Mouse (Mus musculus): ENCODE measurements around the gene Lrrc10b.

Lrrc10b gene

DNA sequence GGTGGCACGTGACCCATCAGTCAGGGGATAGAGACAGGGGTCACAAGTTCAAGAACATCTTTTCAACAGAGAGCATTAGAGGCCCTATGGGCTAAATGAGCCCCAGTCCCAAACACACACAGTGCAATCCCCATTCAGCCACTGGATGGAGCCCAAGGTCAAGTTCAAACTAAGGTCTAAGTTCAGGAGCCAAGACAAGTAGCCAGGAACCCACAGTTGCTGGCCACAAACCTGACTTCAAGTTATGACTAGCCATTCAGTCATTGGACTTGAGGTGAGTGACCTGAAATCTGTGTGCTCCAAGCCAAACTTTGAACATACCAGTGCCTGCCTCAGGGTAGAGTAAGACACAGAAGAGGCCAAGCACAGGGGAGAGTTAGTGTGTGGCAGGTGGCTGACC lies 19.8 kb downstream of the Lrrc10b start:
- DNase-seq, result no peak

DNA sequence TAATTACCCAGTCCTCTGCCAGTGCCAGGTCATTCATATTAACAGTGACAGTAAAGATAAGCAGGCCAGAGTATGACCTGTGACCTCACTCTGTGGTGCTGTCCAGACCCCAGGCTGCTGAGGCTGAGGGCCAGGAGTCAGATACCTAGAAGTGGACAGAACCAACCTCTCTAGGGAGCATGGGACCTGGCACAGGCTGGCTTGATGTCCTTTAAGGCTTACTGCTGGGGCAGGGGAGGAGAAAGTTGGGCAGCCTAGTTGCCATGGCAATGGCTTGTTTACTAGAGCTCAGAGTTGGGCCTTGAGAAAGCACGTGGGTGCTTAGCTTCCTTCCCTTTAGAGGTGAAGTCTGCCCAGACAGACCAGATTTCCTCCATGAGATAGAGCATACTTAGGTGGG lies 20.5 kb downstream of the Lrrc10b start:
- no peak for DNase-seq

DNA sequence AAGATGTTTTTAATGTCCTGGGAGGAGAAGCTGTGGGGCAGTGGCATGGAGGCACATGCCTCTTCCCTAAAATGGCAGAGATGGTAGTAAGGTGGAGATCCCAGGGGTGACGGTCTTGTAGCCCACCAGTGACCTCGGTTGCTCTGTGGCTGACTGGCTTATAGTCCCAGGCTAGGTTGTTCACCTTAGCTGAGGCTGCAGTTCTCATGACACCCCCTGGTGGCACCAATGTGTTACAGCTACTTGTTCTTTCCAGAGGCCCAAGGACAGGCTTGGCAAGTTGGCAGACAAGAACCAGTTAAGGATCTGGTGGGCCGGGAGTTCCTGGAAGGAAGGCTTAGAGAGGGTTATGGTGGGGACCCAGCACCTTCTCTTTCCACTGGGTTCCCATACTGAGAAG lies 21.4 kb downstream of the Lrrc10b start:
- DNase-seq, result peak; percentile 67

DNA sequence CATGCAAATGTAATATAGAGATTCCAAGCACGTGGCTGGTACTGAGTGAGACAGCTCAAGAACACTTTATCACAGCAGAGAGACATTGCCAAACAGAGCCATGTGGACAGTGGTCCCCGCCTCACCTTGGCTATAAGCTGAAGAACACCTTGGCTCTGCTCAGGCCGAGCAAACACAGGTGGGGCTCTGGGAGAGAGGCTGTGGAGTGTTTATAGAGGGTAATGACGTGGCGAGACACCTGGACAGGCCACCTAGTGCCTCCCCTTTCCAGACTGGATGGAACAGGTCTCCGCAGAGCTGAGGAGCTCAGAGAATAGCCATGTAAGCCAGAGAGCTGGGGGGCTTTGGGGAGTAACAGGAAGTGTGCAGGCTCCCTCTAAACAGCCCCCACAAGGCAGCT lies 22.3 kb downstream of the Lrrc10b start:
- no peak for DNase-seq

DNA sequence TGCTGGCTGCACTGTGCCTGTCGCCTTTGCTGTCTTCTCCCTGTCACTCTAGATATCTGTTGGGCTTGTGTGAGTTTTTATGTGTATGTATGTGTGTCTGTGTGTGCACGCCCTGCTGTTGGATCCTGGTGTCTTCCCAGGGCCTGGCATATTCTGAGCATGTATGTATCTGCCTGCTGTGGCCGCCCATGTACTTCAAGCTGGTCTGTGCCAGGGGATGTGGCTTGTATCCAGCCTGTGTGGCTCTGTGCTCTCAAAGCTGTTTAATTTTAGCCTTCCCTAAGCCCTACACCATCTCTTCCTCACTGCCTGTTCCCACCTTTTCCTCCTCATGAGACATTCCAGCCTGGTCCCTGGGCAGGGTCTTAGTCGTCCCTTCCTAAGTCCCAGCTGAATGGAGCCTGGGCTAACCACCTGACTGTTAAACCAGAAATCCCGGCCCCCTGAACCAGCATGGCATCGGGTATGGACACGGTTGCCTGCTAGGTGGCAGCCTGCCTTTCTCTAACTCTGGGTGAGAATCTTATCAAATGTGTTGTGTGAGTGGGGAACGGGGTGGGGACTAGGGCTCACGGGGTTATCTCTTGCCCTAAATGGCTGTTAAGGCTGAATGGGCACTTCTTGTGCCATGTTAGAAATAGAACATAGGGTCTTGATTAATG lies 23.3 kb downstream of the Lrrc10b start:
- peak; percentile 77 for DNase-seq

DNA sequence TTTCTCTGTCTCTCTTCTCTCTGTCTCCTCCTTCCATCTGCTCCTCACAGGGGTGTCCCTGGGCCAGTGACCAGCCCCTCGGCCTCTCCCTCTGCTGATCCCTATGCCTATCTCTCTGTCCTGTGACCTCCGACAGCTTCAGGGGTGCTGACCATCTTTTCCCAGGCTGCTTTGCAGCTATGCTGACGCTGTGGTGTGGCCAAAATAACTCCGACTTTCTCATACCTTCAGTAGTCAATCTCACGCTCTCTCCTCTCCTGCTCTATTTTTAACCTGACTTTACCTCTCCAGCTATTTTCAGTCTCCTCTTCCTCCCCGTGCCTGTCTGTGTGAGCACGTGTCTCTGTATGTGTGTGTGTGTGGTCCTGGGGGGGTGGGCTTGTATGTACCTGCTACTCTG lies 24.0 kb downstream of the Lrrc10b start:
- no peak for DNase-seq

DNA sequence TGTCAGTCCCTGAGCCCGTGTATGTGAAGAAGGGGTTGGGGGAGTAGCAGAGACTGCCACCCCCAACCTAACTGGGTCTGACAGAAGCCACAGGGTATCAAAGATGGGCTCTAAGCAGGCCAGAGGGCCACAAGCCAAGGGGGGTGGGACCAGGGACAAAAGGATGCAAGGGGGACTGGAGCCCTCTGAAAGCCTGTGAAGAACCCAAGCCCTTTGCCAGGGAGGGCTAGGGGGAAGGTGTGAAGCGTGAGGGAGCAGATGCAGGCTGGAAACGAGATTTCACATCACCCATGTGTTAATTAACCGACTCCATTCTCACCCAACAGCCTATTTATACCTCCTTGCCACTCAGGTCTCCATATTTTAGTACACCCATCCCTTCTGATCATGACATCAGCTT lies 25.4 kb downstream of the Lrrc10b start:
- no peak for DNase-seq

DNA sequence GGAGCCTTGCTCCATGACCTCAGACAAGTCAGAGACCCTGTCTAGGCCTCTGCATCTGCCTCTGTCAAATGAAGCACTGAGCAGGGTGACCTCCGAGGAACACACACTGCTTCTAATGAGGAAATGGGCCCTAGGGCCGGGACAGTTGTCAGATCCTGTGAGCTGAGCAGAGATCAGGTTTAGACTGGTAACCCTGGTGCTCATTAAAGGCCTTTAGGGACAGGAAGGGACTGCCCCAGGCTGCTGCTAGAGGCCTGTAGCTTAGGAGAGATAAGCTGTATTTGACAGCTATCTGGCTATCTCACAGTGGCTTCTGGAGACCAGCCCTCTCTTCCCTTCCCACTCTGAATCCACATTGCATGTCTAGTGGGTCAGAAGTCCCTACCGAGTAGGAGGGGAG lies 25.9 kb downstream of the Lrrc10b start:
- DNase-seq, result no peak

DNA sequence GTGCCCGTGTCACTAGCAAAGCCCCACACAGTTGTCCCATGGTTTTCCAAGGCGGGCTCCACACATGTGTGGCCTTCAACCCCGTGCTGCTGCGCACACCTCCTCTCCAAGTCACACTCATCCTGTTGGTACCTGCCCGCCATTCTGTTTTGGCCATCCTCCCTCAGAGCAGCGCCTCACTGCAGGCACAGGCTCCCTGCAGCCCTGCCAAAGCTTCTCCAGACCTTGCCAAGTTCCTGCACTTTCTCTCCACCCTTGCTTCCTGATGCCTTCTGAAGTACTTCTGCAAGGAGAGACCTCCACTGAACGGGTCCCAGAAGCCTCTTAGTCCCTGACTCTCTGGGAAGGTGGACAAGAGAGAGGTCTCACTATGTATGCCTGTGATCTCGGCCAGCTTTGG lies 27.9 kb downstream of the Lrrc10b start:
- DNase-seq, result no peak

DNA sequence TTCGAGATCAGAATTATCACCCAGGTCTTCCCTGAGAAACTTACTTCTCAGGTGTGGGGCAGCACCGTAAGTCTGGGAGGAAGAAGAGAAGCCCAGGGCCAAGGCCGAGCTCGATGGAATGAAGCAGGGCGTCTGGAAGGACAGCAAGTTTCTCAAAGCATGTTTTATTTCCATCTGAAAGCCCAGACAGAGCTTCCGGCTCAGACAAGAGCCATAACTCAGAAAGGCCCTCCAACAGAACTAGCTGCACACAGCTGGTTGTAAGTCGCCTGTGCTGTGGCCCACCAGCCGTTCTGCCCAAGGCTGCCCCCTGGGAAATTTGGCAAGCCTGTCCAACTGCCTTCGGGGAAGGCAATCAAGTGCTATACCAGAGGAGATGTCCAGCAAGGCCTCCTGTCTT lies 29.8 kb downstream of the Lrrc10b start:
- no peak for DNase-seq

DNA sequence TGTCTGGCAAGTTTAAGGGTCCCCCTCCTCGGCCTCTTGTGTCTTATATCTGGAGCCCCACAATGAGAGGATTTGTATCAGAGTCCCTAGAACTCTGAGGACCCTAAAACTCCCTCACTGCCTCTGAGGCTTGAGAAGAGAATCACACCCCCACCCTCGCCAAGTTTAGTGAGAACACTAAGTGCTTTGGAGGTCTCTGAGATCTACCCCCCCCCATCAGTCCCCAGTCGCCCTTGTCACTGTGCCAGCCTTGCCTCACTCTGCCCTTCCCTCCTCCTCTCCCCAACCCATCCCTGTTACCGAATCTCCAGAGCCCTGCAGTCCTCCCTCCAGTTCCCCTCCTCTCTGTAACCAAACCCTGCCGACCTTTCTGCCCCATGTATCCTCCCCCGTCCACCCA lies 30.5 kb downstream of the Lrrc10b start:
- no peak for DNase-seq

DNA sequence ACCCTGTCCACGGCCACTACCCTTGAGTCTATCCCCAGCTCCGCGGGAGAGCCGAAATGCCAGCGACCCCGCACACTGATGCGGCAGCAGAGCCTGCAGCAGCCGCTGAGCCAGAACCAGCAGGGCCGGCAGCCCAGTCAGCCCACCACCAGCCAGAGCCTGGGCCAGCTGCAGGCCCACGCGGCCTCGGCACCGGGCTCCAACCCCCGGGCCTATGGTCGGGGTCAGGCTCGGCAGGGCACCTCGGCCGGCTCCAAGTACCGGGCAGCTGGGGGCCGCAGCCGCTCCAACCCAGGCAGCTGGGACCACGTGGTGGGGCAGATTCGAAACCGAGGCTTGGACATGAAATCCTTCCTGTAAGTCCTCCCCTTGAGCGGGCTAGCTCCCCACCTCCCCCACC lies 31.0 kb downstream of the Lrrc10b start:
- DNase-seq, result no peak

DNA sequence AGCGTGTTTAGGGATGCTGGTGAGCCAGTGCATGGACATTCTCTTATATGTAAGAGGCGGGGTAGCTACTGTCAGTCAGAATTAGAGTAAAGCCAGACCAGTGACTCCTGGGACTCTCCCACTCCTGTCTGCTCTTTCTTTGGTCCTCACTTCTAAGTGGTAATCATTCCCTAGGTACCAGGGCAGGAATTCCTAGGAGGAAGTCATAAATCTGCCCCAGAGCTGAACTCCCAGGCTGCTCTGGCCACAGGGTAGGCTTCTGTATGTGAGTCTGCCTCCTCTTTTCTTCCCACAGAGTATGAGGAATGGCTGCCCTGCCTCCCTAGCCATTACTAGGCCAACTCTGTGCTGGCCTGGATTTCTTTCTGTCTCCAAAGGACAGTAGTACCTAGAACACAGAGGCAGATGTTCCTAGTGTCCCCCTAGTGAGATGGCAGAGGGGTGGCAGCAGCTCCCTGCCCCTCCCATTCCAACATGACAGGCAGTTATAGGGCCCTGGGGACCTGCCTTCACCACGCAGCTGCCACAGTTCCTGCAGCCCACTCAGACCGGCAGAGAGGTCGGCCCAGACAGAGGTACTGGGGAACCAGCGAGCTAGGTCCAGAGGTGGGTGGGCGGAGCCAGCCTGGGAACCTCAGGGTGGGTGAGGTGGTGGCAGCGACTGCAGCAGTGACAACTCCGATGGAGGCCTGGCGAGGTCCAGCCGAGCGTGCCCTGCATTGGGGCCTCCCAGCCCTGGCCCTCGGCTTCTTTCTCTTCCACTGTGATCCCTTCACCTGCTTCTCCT lies 31.6 kb downstream of the Lrrc10b start:
- no peak for DNase-seq

DNA sequence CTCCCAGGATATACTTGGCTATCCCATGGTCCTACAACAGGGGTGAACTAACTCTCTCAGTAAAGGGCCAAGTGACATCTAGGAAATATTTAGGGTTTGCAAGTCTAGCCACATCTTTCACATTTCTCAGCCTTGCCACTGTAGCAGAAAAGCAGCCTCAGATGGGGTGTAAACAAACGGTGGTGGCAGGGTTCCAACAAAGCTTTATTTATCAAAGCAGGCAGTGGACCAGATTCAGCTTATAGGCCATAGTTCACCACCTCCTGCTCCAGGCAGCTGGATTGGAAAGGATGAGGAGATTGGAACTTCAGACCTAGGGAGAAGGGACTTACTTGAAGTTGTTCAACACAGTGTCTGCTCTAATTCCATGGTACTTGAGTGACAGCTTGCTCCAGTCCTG lies 32.5 kb downstream of the Lrrc10b start:
- DNase-seq, result no peak

DNA sequence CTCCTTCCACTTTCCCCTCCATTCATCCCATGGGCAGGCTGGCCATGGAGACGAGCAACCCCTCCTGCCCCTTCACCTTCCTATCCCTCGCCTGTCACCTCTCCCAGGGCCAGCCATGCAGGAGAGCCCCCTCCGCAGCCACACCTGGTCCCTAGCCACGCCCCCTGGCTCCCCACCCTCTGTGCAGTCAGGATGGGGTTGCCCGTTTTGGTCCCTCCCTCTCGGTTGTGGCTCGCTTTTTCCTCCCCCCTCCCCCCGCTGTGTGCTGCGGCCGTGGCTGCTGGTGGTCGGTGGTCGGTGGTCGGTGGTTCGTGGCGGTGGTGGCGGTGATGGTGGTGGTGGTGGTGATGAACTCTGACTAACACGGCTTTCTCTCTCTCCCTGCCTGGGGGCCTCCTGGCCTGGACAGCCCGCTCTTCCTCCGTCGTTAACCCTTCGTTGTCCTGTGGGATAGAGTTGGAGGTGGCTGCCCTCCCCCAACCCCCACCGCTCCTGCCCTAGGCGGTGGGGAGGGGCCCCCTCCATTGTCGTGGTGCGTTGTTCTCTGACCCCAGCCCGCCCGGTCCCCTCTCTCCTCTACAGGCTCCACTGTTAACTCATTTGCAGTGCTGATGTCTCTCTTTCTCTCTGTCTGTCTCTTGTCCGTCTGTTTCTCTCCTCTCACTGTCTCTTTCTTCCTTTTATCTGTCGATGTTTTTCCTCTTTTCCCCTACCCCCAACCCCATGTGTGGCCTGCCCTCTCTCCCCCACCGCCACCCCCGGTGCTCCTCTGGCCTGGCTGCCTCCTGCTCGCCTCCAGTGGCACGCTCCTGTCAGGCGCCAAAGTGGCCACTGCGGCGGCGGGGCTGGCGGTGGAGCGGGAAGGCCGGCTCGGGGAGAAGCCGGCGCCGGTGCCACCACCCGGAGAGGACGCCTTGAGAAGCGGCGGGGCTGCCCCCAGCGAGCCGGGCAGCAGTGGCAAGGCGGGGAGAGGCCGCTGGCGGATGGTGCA lies 35.0 kb downstream of the Lrrc10b start:
- DNase-seq, result no peak

DNA sequence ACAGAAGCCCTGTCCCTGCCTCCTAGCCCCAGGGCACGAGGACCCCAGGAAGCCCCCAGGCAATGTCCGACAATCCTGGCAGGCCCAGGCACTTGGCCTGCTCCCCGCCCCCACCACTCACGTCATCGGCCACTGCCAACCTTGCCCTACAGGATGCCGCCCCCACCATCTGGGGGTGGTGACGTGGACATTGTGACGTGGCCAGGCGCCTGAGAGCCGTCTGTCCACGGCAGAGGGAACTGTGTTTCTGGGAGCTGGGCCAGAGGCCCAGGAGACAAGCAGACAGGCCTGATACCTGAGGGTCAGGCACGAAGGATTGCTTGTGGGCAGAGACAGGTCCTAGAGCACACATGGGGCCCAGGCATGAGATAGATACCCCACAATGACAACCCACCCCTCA lies 39.8 kb downstream of the Lrrc10b start:
- no peak for DNase-seq

DNA sequence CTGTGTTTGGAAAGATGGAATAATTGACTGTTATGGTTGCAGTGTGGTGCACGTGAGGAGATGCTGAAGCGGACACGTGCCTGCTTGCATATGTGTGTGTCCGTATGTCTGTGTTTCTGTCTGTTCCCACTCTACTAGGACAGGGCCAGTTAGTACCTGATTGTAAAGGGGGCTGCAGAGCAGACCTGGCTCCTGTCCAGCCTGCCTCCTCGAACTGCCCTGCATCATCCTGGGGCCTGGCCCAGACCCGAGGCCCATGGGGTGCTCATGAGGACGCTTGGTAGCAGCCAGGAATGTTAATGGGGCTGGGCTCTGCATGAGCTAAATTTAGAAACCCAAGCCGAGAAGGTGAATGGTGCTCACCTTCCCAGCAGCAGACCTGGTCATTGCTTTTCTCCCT lies 40.4 kb downstream of the Lrrc10b start:
- DNase-seq, result no peak

DNA sequence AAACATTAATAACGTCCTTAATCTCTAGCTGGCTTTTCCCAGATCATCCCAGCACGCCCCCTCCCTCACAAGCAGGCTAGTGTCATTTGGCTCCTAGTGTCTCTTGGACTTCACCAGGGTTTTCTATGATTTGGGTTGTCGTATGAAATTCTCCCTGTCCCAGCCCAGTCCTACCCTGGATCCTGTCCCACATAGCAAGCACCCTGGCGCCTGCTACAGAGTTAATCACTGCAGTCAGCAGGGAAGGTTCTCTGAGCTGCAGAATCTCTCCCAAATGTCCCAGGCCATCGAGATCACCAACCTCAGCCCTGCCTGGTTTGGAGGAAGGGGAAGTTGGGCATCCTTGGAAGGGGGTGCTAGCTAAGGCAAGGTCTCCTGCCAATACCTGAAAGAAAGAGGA lies 41.8 kb downstream of the Lrrc10b start:
- DNase-seq, result no peak

DNA sequence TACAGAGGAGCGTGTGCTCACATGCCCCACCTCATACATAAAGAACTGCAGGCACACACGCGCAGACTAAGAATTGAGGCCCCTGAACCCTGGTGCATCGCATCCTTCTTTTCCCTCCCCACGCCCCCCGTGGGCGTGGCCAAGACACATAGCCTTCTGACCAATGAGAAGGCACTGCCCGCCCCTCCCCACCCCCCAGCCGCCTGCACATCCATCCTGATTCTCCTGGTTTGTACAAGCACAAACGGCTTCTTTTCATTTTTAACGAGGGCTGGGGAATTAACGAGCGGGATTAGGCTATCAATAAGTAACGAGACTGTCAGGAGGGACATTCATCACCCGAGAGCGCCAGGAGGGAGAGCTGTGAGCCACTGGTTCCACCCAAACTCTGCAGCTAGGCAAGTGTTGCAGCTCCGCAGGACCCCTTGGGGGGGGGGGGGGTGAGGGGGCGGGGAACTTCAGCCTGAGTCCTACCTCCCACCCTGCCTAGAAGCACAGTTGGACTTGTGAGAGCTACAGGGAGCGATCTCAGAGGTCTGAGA lies 43.5 kb downstream of the Lrrc10b start:
- no peak for DNase-seq

Measured in layer of hippocampus, adult 9-11 months (tissue).